Mouse (Mus musculus): ENCODE measurements around the gene Amotl1.

DNA sequence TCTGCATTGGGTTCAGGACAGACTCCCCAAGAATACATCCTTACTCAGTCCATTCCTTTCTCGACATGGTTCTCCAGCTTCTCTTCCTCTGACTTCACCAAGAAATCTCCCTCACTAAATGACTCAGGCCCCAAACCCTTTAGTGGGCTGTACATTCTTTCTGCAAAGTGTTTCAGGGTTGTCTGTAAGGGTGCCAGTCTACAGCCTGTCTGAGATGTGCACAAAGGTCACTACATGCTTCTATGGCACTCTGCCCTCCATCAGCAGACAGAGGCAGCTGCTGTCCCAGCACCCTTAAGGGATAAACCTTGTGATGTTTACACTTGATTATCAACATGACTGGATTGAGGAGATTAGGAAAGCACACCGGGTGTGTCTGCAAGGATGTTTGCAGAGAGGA lies 123.2 kb downstream of the Amotl1 start:
- TF ChIP-seq POLR2A (IDR thresholded peaks at IDR 0.05; ENCODE audit: insufficient read length, low read depth) (no peak), POLR2AphosphoS2 (IDR thresholded peaks at IDR 0.05; ENCODE audit: insufficient read length, low read depth) (no peak), REST (IDR thresholded peaks at IDR 0.05; ENCODE audit: insufficient read depth, insufficient read length) (no peak), TCF12 (IDR thresholded peaks at IDR 0.05; ENCODE audit: insufficient read depth, poor library complexity, severe bottlenecking) (no peak), CEBPB (IDR thresholded peaks at IDR 0.05; ENCODE audit: insufficient read depth, poor library complexity, severe bottlenecking) (no peak), SRF (IDR thresholded peaks at IDR 0.05; ENCODE audit: control insufficient read depth, insufficient read length, low read depth) (no peak), MYOD1 (IDR thresholded peaks at IDR 0.05; ENCODE audit: control insufficient read depth in 1 of 3, insufficient read length in 2 of 3, low read depth in 2 of 3) (peak in 1 of 3 experiments; percentile 67), E2F4 (IDR thresholded peaks at IDR 0.05; ENCODE audit: insufficient read depth) (no peak), USF1 (IDR thresholded peaks at IDR 0.05; ENCODE audit: low read depth) (no peak), TCF3 (IDR thresholded peaks at IDR 0.05; ENCODE audit: insufficient read length, low read depth) (no peak), MYOG (IDR thresholded peaks at IDR 0.05; ENCODE audit: control insufficient read depth in 1 of 3, insufficient read depth in 1 of 3, insufficient read length in 2 of 3, low read depth in 2 of 3) (peak in 1 of 3 experiments; percentile 45)
